Mouse (Mus musculus): Measurements from ENCODE around the gene Ubr2.

The Ubr2 gene

DNA sequence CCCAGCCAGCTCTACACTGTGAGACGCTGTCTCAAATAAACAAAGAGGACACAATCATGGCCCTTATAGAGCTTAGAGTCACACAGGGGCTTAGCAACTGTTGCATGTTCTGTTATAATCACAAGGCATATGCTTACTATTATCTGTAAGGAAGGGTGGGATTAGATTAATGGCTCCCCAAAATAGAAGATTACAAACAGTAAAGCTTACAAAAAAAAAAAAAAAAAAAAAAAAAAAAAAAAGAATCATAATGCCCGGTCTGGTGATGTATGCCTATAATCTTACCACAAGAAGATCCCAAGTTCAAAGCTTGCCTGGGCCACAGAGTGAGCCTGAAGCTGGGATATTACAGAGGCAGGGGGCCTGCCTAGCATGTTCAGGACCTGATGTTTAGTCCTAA, 130.0 kb downstream of the Ubr2 start:
- no peak for DNase-seq (ENCODE audit: low spot score)

DNA sequence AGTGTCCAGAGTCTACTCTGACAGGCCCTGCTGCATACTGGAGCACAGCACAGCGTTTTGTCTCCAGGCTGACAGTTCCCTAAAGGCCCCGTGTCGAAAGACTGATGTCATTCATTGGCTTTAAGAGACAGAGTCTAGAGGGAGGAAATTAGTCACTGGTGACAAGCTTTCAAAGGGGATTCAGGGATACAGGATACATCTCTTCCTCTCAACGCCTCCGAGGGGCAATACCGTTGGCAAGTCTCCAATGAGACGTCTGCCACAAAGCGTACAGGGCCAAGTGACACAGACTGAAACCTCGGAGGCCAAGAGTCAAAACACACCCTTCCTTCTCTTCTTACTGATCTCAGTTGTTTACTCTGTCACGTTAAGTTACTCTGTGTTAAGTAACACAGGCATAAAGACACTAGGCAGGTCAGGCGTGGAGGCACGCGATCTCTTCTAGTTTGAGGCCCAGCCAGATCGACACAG, 130.5 kb downstream of the Ubr2 start:
- no peak for DNase-seq (ENCODE audit: low spot score)

All from spleen, adult 12 weeks (tissue).